Mouse (Mus musculus) embryo, embryonic 11 days (tissue): Measurements from ENCODE around the gene Srxn1.
"Not testable (repeated sequence)": the region's sequence is repeated elsewhere in the genome, so short reads cannot be mapped to it uniquely, and the experiment has no call there.

Experiments
- DNase-seq: peaks from one replicate; pipeline ENCODE4 v3.0.0-alpha.2; 2015

Srxn1 gene

DNA sequence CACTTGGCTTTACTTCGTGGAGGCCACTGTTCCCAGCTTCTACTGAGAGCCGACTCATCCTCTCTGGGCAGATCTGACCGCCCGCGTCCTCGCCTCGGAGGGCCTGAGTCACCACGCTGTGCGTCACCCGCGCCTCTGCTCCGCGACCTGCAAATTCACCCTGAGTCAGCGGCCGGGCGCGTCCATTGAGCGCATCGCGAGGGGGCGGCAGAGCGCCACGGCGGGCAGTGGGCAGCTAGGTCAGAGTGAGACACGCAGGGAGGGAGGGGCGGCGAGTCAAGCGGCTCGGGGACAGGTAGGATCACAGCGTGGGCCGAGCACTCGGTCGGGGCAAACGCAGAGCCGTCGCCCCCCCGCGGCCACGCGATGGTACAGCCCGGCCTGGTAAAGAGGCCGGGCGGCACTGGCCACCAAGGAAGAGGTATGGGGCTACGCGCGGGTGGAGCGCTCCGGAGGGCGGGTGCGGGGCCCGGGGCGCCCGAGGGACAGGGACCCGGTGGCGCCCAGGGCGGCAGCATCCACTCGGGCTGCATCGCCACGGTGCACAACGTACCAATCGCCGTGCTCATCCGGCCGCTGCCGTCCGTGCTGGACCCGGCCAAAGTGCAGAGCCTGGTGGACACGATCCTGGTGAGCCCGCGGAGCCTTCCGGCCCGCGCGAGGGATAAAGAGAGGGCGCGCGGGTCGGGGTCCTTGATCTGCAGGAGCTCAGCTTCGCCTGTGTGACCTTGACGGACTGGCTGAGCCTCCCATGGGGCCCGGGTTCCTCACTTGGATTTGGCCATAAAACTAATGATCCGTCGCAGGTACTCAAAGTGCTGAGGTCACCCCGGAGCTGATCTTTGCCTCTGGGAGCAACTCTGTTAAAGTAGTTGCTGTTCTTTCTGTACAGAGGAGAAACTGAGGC is at the start of gene Srxn1:
Gene Srxn1, plus strand, starts transcription at position 199 of the 907 bp plus-strand sequence.
- peak; percentile 92 for DNase-seq

DNA sequence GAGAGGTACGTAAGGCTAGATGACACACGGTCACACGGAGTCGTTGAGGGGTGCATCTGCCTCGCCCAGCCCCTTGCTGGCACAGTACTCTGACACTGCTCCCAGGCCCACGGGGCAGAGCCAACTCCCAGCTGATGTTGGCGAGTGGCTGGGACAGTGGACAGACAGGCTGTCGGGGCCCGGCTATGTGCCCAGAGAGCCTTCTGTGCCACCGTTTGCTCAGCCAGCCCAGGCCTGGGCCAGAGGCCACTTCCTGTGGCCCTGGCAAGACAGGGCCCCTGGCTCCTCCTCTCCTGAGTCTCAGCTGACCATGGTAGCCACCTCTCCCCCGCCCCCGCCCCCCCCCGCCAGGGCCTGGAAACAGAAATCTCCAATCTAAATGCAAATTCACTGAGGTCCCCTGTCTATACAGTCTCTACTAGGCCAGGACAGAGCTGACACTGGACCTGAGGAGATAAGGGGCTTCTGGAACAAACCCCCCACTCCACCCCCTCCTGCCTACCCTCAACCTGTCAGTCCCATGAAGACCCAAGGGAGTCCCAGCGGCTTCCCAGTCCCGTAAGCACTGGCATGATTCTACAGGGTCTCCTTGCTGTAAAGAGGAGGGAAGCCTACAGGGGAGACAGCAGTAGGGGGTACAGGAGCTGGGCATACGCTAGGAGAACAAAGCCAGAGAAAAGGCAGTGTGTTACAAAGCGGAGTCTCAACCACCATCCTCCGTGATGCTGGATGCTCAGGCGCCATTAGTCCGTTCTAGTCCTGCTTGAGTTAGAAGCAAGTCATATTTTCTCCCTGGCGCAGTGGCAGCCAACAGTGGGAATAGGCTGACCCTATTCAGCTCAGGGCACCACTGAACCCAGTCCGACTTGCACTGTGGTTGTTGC is 48.7 kb upstream of the Srxn1 start:
- DNase-seq = no peak

DNA sequence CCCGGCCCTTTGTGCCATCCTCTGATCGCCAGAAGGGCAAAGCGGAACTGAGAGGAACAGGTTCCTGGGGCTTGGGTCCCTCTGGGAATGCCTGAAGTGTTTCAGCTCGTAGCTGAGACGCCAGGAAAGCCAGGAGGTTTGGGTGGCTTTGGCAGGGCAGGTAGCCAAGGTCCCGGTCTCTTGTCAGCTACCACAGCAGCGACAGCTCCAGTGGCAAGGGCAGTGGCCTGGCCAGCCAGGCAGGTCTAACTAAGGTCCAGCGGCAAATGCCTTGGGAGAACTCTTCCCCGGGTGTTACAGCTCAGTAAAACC is 48.1 kb upstream of the Srxn1 start:
- no peak for DNase-seq

DNA sequence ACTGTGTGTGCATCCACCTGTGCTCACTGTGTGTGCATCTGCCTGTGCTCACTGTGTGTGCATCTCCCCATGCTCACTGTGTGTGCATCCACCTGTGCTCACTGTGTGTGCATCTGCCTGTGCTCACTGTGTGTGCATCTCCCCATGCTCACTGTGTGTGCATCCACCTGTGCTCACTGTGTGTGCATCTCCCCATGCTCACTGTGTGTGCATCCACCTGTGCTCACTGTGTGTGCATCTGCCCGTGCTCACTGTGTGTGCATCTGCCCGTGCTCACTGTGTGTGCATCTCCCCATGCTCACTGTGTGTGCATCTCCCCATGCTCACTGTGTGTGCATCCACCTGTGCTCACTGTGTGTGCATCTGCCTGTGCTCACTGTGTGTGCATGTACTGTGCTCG is 42.5 kb upstream of the Srxn1 start:
- not testable (repeated sequence) for DNase-seq

DNA sequence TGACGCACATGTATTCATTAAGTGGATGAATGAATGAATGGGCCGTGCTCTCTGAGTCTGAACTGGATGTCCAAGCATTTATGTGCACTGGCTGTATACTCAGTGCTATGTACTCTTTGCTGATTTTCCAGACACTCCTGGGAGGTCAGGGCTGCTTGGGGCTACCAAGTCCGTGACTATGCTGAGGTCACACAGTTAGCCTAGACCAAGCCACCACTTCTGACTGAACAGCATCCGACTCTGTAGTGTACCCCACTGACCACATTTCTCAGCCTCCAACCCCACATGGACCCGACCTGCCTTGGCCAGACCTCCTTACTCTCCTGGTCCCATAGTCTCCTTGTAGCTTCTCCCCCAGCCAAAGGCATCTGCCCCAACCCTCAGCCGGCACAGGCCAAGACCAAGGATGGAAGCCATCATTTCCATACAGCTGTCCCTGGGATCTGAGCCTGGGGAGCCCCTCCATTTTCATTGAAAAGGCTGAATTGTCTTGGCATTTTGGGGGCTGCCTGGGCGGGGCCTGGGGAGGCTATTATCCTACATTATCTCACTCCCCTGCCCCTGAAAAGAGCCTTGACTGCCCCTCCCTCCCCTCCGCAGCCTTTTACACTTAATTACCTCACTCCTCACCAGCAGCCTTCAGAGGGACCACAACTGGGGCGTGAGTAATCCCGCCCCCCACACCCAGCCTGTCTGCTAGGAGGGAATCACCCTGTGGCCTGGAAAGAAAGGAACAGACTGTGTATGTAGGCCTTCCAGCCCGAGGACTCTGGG is 36.5 kb upstream of the Srxn1 start:
- DNase-seq = peak; percentile 71

DNA sequence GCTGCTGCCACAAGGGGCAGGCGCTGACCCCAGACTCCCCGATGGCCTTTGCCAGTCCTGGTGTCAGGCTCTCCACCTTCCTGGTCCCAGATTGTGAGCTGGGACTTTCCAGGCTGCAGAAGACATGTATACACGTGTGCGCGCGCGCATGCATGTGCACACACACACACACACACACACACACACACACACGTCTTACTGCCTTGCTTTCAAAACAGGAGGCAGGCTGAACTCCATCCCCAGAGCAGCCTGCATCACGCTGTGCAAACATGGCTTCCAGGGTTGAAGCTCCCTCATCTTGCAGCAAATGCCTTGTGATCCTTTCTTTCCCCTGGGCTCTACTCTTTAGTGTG is 35.9 kb upstream of the Srxn1 start:
- no peak for DNase-seq

DNA sequence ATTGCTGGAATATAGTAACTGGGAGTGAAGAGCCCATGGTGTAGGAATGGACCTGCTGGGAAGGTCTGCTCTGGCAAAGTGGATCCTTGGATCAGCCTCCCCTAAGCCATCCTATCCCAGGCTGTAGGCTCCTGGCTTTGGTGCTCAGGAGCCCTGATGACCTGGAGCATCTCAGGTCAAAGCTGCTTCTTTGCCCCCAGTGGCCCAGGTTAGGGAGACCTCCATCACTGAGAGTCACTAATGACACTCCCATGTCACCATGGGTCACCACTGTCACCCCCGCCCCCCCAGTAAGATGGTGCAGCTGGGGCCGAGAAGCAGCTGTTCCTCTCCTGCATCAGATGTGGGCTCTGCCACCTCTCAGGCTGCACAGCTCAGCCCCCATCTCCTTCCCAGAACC is 35.4 kb upstream of the Srxn1 start:
- no peak for DNase-seq

DNA sequence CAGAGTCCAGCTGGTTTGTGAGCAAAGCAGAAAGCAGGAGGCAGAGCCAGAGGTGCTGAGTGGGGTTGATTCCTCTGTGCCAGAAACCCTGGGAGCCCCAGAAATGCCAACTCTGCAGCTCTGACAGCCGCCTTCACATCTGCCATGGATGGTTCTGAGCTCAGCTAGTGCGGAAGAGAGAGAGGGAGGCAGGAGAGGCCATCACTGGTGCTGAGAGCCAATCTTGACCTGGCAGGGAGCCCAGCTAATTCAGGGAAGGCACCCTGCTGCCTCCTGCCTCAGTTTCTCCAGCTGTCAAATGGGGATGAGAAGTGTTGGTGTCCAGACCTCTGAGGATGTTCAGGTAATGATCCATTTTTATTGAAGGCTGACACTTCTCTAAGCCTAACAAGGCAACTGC is 30.8 kb upstream of the Srxn1 start:
- no peak for DNase-seq

DNA sequence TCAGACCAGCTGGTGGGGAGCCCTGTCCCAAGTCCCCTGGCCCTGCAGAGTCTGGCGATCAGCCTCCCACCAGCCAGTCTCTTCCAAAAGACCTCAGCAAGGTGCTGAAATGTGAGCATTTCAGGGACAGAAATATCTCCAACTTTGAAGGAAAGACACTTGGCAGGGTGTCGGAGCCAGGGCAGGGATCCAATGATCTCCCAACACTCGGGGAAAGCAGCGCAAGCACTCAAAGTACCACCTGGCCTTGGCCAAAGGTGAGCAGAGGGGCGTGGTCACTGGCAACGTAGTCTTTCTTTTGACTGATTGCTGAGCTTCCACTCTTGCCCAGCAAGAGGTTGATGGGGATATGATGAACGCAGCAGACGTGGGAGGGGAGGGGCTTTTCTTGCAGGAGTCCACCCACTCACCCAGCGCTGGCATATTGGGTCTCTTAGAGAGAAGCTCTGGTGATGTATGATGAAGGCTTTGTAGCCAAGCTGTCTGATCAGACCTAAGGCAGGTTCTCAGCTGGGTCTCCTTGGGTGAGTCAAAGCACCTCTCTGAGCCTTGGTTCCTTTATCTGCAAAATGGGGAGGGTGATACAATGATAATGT is 29.9 kb upstream of the Srxn1 start:
- DNase-seq = no peak

DNA sequence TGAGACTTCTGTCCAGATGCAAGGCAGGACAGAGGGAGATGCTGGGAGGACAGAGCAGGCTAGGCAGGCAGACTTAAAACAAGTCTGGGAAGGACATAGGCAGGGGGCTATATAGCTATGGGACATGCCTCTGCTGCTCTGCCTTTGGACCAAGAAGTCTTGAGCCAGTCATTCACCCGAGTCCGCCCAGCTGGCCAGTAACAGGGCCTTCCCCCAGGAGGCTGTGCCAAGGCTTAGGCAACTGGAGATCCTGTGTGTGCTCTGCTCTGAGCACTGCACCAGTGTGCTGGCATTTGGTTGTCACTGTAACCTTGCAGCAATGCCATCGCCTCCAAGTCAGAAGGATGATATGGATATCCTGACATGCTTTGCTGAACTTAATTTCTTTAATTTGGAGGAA is 28.0 kb upstream of the Srxn1 start:
- DNase-seq = no peak

DNA sequence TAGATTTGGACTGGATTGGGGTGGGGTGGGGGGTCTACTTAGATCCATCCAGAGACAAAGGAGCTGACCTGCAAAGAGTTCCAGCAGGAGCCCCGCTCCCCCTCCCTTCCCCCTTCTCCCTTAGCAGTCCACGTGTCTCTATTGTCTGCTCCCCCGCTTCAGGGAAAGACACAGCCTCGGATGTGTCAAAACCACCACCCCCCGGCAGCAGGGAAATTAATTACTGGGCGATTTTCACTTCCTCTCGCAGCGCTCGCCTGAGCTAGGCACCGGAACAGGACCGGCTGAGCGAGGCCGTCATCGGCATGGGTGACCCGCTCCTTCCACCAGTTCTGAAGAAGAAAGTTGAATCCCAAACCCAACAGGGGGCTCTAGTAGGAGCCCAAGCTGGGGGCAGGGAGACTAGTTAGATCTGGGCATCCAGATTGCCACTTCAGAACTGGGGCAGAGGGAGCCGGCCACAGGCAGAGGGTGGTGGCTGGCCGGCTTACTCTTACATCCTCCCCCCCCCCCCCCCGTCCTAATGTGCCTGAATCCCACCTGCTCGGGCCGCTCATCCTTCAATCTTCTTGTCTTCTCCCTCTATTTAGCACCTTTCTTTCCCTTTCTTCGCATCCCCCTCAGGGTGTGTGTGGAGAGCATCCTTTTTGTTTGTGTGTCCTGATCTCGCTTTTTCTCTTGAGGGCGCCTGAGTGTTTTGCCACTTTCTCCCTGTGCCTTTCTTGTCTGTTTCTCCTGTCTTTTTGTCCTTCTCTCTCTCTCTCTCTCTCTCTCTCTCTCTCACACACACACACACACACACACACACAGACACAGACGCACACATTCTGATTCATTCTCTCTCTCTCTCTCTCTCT is 24.4 kb upstream of the Srxn1 start, which contains the start of gene Scrt2:
Gene Scrt2, plus strand, starts transcription at position 845 of the 857 bp plus-strand sequence.
- DNase-seq = peak; percentile 68

DNA sequence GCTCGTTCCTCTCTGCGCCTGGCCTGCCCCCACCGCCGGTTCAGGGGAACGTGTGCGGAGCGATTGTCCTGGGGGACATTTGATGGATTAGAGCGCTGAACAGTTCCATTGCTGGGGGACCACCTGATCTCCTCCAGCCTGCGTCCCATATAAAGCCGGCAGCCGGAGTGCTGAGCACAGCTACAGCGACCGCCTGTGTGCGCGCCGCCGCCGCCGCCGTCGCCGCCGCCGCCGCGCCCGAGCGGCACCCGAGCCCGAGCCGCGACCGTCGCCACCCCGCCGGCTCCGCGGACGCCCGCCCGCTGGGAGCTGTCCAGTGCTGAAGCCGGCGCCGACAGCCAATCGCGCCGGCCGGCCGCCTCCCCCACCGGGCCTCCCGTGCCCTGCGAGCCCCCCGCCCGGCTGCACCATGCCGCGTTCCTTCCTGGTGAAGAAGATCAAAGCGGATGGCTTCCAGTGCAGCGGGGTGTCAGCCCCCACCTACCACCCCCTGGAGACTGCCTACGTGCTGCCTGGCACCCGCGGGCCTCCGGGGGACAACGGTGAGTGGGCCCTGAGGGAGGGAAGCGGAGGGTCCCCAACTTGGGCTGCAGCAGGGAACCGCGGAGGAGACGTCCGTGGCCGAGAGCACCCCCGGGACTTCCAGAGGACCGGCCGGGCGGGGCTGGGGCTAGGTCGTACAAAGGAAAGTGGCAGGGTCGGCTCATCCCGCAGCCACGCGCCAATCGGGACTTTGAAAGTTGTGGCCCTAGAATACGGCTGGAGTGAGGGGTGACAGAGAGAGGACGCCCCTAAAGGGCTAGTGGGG is 23.5 kb upstream of the Srxn1 start:
- DNase-seq = peak; percentile 88

DNA sequence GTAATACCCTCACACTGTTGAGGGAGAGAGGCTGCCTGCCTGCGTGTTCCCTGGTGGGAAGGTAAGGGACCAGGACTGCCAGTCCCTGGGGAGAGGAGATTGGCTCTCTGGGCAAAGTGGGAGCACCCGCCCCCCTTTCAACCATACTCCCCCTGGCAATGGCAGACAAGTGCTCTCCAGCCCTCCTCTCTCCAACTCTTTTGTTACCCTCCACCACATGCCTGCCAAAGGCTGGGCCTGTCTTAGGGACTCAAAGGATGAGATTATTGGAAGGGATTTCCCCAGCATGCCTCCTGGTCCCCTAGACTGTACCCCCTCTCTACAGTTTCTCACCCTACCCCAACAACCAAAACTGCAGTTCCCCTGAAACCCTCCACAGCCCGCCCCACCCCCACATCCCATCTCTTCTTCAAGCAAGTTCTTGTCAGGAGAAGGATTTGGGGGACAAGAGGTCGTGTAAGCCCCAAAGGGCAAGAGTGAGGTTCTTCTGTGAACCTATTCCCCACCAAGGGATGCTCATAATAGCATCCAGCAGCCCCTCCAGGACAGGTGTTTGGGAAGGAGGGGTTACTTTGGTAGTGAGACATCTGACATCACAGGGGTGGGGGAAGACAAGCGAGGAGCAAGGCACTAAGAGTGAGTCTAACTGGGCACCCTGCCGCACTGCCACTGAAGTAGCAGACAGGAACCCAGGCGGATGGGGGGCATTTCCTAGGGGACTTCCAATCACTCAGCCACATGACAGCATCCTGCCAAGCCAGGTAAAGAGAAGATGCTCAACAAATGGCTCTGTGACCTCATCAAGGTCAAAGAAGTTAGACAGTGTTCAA is 22.6 kb upstream of the Srxn1 start:
- DNase-seq = no peak

DNA sequence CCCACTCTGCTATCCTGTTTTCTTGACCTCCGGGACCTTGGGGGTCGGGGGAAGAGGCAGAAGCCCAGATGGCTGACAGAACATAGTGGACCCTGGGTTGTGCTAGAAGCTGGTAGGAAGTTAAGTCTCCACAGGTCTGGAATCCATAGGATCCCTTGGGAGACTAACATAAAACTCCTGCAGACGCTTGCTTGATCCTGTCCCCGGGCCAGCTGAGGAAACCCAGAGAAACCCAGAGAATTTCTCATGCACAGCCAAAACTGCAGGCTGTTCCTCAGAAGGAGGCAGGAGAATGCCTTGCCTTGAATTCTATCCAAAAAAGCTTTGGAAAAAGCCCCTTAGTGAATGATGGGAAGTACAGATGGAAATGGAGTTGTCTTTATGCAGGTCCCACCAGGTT is 21.9 kb upstream of the Srxn1 start:
- DNase-seq = no peak

DNA sequence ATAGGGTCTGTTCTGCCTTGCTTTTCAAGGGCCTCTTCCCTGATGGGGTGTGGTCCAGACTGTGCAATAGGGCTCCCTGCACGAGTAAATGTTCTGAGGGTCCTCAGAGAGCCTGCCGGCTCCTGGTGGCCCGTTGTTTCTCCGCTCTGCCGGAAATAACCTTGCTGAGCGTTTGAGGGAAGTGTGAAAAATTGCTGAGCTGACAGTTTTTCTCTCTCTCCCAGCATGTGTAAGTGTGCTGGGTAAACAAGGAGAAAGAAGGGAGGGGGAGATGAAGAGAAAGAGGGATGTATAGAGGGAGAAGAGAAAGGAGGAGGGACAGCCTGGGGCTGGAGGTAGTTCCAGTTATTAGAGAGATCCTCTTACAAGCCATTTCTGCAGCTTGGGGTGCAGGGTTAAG is 21.0 kb upstream of the Srxn1 start:
- DNase-seq = no peak

DNA sequence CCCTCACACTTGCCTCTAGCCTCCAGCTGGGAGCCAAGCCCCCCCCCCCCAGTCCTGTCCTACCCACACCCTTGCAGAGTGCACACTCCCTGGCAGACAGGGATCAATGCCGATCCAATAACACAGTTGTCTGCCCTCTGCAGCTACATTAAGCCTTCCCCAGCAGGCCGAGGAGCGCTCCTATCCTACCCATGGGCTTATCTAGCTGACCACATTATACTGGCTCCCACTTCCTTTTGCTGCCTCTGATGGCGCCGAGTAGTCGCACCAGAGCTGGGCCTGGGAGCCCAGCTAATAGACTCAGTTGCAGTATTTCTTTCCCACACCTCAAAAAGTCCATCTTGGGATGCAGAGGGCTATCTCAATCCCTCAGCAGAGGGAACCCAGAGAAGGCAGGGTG is 19.9 kb upstream of the Srxn1 start:
- no peak for DNase-seq

DNA sequence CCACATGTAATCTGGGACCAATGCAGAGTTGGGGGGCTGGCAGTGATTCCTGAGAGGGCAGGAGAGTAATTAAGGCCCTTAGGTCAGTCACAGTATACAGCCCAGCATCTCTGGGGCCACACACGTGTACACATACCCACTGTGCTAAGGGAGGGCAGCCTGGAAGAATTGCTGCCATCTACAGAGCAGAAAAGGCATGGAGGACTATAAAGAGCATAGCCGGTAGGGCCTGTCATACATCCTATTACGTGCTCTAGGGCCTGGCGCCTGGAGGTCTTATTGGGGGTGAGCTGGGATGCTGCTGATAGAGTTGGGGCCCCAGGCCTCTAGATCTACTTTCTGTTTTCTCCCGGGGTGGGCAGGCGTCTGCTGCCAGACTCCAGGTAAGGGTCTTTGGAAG is 18.9 kb upstream of the Srxn1 start:
- DNase-seq = no peak

DNA sequence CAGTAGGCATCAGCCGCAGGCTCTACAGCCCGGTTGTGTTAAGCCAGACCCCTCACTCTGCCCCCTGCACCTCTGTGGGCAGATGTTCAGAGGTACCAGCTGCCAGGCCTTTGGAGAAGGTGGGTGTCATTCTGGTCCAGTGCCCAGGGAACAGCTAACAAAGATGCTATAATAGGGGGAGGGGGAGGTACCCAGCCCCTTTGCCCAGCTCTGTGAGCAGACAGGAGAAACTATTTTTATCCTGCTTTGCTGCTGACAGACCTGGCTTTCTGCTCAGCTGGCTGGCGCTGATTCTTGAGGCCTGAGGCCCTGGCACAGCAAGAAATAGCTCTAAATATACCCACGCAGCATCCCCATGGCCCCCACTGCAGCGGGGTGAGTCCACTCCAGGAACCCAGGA is 18.2 kb upstream of the Srxn1 start:
- DNase-seq = no peak

DNA sequence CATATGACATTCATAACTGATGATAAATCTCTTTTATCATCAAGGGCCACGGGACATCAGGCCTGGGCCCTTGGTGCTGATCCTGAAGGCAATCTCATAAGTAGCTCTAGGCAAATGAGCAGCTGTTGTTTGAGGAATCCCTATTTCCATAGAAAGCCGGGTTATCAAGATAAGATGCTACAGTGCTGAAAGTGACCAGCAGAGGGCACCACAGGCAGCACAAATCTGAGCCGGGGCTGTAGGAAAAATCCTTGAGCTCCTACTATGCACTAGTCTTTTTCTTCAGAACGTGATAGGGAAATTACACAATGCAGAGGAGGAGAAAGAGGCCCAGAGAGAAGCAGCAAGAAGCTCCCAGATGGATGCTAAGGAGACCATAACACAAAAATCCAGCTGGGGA is 16.2 kb upstream of the Srxn1 start:
- peak; percentile 76 for DNase-seq

DNA sequence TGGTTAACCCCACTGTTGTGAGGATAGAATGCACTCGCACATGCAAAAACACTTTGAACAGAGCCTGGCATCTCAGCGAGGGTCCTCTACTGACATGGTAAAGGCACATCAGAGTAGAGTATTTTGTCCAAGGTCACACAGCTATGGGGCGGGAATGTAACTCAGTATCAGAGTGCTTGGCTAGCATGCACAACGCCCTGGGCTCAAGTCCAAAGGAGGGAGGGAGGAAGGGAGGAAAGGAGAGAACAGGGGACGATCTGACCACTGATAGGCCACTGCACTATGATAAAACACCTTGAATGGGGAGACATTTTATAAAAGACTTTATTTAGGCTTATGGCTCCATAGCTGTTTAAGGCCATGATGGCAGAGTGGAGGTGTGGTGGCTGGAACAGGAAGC is 15.7 kb upstream of the Srxn1 start:
- no peak for DNase-seq
